Mouse (Mus musculus): Measurements from ENCODE around the gene Dnttip2.

Dnttip2 gene

GRCm38 (mm10) chr3:122291828-122292227 lies 17.6 kb downstream of the Dnttip2 start:
- DNase-seq, result no peak

DNA sequence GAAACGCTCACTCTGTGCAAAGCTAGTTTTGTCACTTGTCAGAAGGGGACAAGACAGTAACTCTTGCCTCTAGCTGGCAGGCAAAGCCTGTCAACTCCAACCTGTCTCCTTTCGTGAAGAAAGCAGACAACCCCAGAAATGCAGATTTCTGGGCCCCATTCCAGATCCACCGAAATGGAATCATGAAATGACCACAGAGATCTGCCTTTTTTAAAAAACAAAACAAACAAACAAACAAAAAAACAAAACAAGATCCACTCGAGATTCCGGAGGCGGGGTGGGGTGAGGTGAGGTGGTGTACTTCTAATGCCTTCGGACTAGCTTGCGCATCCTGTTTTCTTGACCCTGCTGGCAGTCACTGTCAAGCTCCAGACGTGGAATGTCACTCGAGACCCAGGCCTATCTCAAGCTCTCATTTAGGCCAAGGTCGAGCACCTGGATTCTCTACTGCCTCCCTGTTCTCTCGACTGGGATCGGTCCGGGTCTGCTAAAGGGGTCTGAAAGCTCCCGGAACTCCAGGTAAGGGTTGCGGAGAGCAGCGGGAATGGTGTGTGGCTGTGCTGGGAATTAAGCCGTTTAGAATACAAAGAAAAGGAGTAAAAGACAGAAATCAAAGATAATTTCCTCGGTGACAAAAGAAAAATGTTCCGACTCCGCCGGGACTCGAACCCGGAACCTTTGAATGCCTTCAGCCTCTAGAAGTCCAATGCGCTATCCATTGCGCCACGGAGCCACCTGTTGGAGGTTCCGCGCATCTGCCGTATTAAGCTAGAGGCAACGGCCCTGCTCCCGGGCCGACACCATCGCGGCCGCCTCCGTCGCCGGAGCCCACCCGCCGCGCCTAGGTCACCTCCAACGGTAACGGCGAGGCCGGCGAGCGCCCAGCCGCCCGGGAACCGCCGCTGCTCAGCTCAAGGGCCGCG lies 18.4 kb downstream of the Dnttip2 start:
- DNase-seq, result peak; percentile 97 to 98

DNA sequence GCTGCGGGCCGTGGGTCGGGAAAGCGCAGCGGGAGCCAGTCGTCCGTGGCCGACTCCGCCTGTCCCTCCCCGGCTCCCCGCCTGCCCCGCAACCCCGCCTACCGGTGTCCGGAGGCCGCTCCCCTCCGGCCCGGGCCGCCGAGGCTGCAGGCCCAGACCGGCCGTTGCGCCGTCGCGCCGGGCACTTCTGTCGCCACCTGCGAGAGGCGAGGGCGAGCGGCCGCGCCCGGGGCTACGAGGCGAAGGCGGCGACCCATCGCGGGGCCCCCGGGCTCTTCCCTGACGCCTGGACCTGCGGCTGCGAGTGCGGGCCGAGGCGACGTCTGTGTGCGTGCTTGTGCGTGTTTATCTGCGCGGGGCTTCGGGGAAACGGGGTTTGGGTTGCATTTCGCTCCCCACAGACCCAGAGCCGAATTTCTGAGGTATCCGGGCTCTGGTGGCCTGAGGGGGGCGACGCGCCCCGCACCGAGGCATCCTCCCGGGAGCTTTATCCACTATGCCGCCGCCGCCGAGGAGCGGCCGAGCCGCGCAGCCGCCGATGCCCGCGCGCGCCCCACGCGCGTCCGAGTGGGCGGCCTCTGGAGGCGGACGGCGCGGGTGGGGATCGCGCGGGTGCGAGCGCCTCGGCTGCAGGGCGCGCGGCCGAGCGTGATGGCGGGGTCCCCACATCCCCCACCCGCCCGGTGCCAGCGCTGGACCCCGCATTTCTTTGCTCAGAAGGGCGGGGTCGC lies 19.2 kb downstream of the Dnttip2 start:
- no peak for DNase-seq

DNA sequence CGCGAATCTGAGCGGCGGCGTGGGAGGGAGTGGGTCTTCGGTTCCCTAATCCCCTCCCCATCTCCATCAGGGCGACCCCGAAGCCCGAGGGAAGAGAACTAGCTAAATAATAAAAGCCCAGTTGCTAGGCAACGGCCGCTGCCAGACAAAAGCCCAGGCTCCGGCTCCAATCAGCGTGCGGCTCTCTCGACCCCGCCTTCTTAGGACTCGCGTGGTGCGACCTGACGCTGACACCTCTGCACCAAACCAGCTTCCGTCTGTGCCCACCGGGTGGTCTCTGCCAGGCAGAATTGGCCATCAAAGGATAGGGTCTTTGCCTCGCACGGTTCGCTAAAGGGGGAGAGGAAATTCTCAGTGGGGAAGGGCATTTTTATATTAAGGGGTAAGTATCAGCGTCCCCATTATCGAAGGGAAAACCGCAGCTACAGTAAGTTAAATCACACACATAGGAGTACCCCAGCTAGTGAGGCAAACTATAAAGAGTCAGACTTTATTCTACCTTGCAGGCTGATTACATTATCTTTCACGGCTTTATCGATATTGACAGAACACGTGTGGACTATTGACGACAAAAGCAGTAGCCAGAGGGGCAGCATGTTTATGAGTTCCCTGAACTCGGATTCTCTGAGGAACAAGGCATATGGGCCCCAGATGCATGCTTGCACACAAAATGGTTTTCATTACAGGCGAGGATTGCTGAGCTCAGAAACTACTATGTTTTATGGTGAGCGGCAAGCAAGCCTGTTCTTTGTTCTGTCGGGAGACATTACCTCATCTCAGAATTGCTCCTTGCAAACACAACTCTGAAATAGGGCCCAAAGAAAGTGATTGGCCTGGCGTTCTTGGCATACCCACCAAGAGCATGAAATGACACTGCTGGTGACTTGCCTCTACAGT lies 20.0 kb downstream of the Dnttip2 start, which contains the start of gene Bcar3:
TSS of gene Bcar3 (plus strand) at position 183 of the 897 bp plus-strand sequence.
- peak; percentile 87 for DNase-seq

DNA sequence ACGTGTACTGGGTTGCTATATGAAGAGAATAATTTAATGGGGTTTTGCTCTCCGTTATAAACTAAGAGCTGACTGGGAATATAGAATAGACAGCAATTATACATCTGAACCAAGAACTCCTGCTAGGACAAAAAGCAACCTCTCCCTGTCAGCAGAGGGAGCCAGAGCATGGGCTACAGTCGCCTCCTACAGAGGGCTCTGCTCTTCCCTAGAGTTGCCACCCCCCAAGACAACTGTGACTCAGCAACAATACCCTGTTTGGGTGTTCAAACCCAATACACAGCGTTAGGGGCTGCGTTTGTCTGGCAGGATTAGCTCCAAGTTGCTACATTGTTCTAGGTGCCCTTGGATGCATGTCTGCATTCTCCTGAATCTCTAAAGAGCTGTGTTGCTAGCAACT lies 21.3 kb downstream of the Dnttip2 start:
- peak; percentile 55 to 63 for DNase-seq

GRCm38 (mm10) chr3:122296979-122297378 lies 22.8 kb downstream of the Dnttip2 start:
- DNase-seq, result no peak

DNA sequence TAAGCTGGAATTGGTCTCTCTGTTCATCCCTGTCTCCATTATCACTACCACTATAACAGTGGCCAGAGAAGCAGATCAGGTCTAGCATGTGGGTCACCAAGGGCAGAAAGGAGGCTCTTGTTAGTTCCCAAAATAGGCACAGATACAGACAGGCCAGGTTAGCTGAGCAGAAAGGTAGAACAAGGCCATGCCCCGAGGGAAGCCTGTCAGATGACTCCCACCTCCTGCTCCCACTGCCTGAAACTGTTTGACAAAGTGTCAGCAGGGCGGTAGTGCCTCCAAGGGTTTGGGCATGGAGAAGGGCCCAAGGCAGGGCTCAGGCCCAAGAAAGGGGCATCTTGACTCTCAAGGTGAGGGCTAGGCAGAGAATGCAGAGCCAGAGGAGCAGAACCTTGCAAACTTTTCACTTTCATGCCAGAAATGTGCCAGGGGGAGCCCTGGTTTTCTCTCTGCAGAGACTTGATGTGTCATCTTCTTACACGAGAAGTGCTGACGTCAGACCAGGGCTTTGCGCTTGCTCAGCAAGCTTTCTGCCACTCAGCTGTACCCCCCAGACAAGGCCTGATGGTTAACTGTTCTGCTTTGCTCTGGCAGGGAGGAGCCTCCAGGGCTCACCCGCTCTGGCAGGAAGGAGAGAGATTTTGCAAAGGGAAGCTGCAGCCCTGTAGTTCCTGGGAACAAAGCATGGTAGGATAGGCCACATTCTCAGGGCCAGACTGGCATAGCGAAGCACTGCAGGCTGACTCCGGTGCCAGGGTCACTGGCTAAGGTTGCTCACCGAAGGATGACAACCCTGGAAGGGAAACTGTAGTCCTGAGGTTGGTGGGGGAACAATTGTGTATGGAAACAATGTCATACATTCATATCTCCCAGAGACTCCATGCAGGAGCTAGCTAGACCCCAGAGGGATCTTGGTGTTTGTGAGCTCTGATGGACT lies 27.1 kb downstream of the Dnttip2 start:
- DNase-seq, result no peak

GRCm38 (mm10) chr3:122304560-122304959 lies 30.4 kb downstream of the Dnttip2 start:
- peak in 1 of 2 experiments; percentile 19 for DNase-seq

DNA sequence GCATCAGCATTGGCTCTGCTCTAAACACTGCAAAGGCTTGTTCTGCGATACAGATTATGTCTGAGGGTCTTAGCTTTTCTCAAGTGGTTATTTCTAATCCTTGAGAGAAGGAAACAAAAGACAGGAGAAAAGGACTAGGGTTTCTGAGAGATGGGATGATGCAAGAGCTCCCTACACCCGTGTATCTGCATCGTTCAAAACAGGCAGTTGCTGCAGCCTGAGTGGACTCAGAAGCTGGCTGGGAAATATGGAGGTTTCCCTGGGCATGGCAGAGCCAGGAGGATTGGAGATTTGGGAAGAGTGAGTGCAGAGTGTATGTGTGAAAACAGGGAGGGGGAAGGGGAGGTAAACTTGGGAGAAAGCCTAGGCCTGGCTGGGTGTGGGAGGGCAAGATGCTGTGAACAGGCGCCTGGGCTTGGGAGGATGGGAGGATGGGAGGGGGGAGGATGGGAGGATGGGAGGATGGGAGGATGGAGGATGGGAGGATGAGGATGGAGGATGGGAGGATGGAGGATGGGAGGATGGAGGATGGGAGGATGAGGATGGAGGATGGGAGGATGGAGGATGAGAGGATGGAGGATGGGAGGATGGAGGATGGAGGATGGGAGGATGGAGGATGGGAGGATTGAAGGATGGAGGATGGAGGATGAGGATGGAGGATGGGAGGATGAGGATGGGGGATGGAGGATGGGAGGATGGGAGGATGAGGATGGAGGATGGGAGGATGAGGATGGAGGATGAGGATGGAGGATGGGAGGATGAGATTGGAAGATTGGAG lies 33.9 kb downstream of the Dnttip2 start:
- no peak for DNase-seq

- DNase-seq, result no peak
Measured at GRCm38 (mm10) chr3:122308981-122309380, 34.8 kb downstream of the Dnttip2 start.

DNA sequence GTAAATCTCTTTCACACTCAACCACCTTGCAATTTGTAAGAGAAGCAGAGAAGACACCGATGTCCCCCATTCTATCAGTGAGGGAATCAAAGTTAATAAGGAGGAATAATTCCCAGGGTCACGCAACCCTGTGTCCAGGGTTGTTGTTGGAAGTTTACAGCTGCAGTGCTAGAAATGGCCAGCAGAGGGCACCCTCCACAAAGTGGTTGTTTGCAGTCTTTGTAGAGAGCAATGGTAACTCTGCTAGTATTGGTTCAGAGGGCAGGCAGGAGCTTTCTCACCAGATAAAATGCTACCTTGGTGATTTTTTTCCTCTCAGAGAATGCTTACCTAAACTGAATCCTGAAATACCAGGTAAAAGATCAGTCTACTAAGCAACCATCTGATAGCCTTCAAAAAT lies 37.9 kb downstream of the Dnttip2 start:
- DNase-seq, result peak; percentile 88 to 90

DNA sequence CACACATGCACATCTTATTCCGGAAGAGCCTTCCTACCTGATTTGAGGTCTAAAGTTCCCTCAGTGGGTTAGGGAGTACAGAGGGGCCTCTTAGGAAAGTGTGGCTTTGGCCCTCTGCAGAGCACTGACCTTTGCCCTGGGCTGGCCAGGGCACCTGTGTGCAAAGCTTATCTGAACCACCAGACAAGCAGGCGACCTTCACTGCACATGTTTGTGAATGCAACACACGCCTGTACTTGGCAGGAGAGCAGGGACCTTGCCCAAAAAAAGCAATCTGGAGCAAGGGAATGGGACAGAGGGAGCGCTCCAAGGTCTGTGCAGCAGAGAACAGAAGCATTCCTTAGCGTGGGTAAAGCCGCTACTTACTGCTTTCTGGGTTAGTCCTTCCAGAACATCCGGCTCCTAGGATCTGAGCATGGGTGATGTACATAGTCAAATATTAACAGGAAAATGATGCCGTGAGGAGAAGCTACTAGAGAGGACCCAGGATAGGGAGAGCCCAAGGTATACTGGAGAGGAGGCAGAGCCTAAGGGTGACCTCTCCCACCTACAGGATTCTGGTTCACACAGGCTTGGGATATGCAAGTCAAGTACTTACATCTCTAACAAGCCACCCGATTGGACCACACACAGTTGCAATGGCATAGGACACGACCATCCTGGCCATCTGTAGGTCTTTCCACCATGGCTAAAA lies 38.9 kb downstream of the Dnttip2 start:
- no peak for DNase-seq

- no peak for DNase-seq
Measured at GRCm38 (mm10) chr3:122313936-122314335, 39.7 kb downstream of the Dnttip2 start.

- no peak for DNase-seq
Measured at GRCm38 (mm10) chr3:122316621-122317020, 42.4 kb downstream of the Dnttip2 start.

- no peak for DNase-seq
Measured at GRCm38 (mm10) chr3:122317339-122317738, 43.2 kb downstream of the Dnttip2 start.

- peak; percentile 13 to 20 for DNase-seq
Measured at GRCm38 (mm10) chr3:122322226-122322625, 48.0 kb downstream of the Dnttip2 start.

DNA sequence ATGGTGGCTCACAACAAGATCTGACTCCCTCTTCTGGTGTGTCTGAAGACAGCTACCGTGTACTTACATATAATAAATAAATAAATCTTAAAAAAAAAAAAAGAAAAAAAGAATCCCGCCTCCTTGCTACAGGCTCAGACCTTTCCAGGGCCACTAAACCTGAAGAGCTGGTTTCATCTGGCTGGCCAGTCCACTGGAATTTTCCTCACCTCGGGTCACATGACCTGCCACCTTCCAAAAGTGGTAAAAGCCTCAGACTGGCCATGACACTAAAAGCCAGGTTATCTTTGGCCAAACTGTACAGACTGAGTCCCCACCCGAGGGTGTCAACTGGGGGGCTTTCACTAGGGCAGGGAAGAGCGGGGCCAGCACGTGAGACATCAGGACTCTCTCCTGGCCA lies 49.7 kb downstream of the Dnttip2 start:
- no peak for DNase-seq

- no peak for DNase-seq
Measured at GRCm38 (mm10) chr3:122324528-122324927, 50.3 kb downstream of the Dnttip2 start.

- DNase-seq, result no peak
Measured at GRCm38 (mm10) chr3:122330484-122330883, 56.3 kb downstream of the Dnttip2 start.

- DNase-seq, result no peak
Measured at GRCm38 (mm10) chr3:122333493-122333892, 59.3 kb downstream of the Dnttip2 start.

All from B cell, adult 2 months (primary cell).